Mouse (Mus musculus): ENCODE results near the gene Klhdc3.

DNA sequence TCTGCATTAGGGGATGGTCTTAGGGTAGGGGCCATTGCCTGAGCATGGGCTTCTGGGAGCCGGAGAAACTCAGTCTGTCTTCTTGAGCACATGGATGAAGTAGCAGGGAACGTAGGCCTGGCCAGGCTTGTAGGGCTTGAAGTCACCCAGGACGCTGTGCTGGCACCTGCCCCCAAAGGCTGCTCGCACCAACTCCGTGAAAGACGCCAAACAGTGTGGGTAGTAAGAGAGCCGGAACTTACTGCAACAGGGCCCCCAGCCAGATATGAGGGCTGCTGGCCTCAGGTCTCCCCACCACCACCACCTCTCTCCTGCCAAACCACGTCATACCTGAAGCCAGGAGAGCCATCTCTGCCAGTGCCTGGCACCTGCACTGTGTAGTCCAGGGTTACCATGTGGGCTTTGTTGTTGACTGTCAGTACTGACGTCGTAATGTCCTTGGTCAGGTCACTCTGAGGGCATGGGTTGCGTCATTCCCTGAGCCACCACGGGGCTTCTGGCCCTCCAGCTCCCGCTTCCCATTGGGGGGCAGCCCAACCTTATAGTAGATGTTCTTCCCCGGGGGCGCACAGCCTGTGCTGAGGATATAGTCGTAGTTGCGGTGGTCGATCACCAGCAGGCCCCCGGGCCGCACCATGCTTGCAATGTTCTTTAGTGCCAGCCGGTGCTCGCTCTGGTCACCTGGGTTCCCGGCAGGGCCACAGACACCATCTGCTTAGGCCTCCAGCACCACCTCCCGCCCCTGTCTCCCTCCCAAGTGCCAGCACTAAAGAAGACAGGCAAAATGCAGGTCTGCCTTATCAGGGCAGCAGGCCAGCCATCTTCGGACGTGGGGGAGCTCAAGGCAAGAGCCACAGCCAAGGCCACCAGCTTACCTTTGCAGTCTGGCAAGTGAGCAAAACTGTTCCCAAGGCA is 45.3 kb upstream of the Klhdc3 start:
- TF ChIP-seq POLR2A (IDR thresholded peaks at IDR 0.05; ENCODE audit: borderline replicate concordance, extremely low read depth, insufficient read depth, insufficient read length, poor library complexity, severe bottlenecking) (no peak), CTCF (IDR thresholded peaks at IDR 0.05; ENCODE audit: borderline replicate concordance, extremely low read depth, insufficient read depth, insufficient read length) (no peak)
